Mouse (Mus musculus): Measurements from ENCODE around the gene Zfp280d. TPM values are rescaled to one million over a fixed set of nuclear protein-coding genes. Genes with fewer than 3 reads are reported as not detected.

Zfp280d gene
- polyA plus RNA-seq, 1 experiment from 2014 or later = 53.0 TPM

DNA sequence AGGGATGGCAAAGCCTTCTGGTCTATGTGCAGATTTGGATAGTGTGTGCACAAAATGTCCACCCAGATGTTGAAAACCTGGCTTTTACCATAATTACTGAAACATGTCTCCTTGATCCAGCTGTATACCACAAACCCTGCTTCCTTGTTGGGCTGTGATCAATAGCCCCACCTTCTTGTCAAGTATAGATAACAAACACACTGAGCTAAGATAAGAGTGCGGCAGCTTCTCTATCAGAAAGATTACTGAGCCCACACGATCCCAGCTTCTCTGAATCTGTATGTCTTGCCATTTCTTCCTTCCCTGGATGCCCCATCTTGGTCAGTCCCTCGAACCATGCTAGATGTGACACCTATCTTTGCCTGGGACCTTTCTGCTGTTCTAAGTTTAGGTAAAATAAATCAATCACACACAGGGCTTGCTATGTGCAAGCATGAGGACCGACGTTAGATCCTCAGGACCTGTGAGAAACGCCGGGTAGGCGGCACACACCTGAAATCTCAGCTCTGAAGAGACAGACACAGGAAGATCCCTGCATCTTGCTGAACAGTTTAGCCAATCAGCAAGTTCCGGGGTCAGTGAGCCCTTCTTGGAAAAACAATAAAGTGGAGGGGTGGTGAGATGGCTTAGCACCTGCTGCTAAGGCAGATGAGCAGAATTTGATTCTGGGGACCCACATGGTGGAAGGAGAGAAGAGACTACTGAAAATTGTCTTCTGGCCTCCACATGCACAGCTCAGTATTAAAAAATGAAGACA is 131.4 kb downstream of the Zfp280d start:
- H3K4me3 ChIP-seq = no peak overlapping the region

DNA sequence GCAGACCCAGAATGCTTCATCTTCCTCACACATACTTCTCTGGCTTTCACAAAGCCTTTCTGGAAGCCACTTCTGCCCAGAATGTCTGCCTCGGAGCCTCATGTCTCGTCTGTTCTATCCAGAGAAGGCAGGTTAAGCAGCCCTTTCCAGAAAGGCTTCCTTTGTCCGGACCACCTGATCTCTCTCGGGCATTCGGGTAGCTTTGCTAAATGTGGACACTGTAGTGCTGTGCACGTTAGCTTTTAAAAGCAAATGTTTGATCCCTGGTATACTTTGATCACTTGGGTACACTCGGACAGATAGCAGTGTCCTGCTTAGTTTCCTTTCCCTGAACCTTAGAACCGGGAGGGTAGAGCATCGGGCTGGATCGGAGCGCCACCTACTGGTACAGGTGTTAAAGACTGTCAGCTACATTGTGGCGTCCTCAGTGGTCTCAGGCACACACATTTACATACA is 133.5 kb downstream of the Zfp280d start:
- Histone ChIP-seq H3K27ac (replicated peaks) (peak overlapping the region; percentile 74), H3K36me3 (replicated peaks) (no peaks in the 10 kb centered on the region), H3K9me3 (no peaks in the 10 kb centered on the region), H3K4me1 (peaks cover 7% of the 10 kb centered on the region), H3K4me3 (peak overlapping the region; percentile 45), H3K27me3 (replicated peaks; ENCODE audit: low read depth, poor library complexity, severe bottlenecking) (peaks cover 11% of the 10 kb centered on the region; the same call in 1 of the 2 replicates)
- DNase-seq (ENCODE audit: low spot score) = peak; percentile 85
- 16% methylated on average over 12 of the region's 12 CpGs for WGBS

More for the DNA sequence above, 131.4 kb downstream of the Zfp280d start:
- Histone ChIP-seq H3K4me1 (peaks cover 7% of the 10 kb centered on the region), H3K27ac (replicated peaks) (no peak overlapping the region), H3K27me3 (replicated peaks; ENCODE audit: low read depth, poor library complexity, severe bottlenecking) (peaks cover 11% of the 10 kb centered on the region; the same call in 1 of the 2 replicates), H3K36me3 (replicated peaks) (no peaks in the 10 kb centered on the region), H3K9me3 (no peaks in the 10 kb centered on the region)
- WGBS = 90% methylated on average over 9 of the region's 9 CpGs
- DNase-seq (ENCODE audit: low spot score) = no peak

DNA sequence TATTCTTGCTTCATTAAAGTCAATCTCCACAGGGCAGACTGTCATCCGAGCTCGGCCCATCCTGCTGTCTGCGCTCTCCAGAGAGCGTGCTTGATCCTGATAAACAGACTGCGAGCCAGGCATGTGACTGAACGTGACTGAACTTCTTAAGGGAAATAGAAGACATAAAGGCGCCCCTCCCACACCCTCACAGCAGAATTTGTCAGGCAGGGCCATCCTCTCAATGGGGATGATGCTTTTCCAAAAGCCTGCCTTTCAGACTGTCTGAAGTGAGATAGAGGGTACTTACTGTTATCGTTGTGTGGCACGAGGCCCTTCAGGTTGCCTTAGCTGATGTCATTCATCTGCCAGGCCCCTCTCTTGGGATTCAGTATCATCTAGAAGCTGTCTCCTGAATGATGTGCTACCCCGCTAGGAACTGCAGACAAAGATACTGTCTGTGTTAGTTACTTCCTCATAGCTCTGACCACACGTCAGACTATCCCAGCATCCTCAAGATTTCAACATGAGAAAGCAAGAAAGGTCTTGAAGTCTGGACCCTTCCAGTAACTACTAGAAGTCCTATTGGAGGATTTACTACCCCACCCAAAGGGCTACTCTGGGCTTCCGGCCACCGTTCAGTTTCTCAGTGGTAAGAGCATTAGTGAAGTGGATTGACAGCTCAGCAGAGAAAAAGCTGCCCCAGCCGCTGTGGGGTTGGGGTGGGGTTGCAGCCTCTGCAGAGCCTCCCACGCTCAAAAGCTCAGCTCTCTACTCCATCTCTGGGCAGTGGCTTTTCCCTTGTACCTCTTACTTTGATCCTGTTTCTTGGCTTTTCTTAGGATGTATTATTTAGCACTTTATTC is 134.9 kb downstream of the Zfp280d start:
- H3K4me1 ChIP-seq = peaks cover 7% of the 10 kb centered on the region
- 54% methylated on average over 15 of the region's 15 CpGs for WGBS
- DNase-seq (ENCODE audit: low spot score) = no peak
- H3K27ac ChIP-seq (replicated peaks) = no peak overlapping the region
- peaks cover 11% of the 10 kb centered on the region; the same call in 1 of the 2 replicates for H3K27me3 ChIP-seq (replicated peaks; ENCODE audit: low read depth, poor library complexity, severe bottlenecking)
- no peak overlapping the region for H3K4me3 ChIP-seq
- no peaks in the 10 kb centered on the region for H3K9me3 ChIP-seq
- no peaks in the 10 kb centered on the region for H3K36me3 ChIP-seq (replicated peaks)

DNA sequence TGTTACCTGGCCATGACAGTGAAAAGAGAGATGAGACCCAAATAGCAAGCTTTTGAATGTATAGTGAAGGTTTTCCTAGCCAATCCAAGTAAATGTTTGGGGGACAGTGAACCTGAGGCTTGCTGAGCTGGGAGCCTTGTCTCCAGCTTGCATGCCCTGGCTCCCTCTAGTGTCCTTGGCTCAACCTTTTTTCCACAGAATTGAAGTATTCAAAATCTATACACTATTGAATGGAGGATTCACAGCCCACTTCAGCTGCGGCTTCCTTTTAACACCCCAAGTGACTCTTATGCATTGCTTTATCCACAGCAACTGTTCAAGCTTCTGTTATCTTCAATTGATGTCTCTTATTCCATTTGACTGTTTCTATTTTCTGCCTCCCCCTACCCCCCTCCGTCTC is 137.1 kb downstream of the Zfp280d start:
- H3K4me1 ChIP-seq = peaks cover 7% of the 10 kb centered on the region
- no peaks in the 10 kb centered on the region for H3K36me3 ChIP-seq (replicated peaks)
- no peak for DNase-seq (ENCODE audit: low spot score)
- 89% methylated on average over 2 of the region's 2 CpGs for WGBS
- peaks cover 11% of the 10 kb centered on the region; the same call in 1 of the 2 replicates for H3K27me3 ChIP-seq (replicated peaks; ENCODE audit: low read depth, poor library complexity, severe bottlenecking)
- no peak overlapping the region for H3K4me3 ChIP-seq
- no peaks in the 10 kb centered on the region for H3K9me3 ChIP-seq
- no peak overlapping the region for H3K27ac ChIP-seq (replicated peaks)

Other genes with a start within 250 kb of the Zfp280d start
- gene Tcf12, start 163.0 kb upstream of the Zfp280d start, polyA plus RNA-seq (2016; fragmentation: Nextera tagmentation; extraction: Ambion mirVana) = 160 and 169 TPM in 2 replicates
- gene Mns1, start 163.2 kb downstream of the Zfp280d start, polyA plus RNA-seq (2016; fragmentation: Nextera tagmentation; extraction: Ambion mirVana) = 59.8 and 62.4 TPM in 2 replicates
- 53.6 and 56.9 TPM in 2 replicates for gene Tex9, start 217.4 kb downstream of the Zfp280d start, polyA plus RNA-seq (2016; fragmentation: Nextera tagmentation; extraction: Ambion mirVana)

Data from embryonic facial prominence, embryonic 10.5 days (tissue).